Mouse (Mus musculus) adrenal gland, adult 18-20 months (tissue): ENCODE data around the gene Hhip. TPM values are rescaled to one million over a fixed set of nuclear protein-coding genes. Genes with fewer than 3 reads are reported as not detected.
"Not testable (repeated sequence)": the region's sequence is repeated elsewhere in the genome, so short reads cannot be mapped to it uniquely, and the experiment has no call there.

Experiments used
- DNase-seq, 2 experiments: peaks; one replicate each; pipeline ENCODE4 v3.0.0; 2021 to 2022; ENCODE audit warnings: low spot score in 2 of 2
- total RNA-seq, 2 experiments: library from RNA; stranded (reverse); gene quantifications; 1 replicate in 1 of 2; 2 replicates in 1 of 2; pipeline ENCODE4 v1.2.3; 2021

Gene Hhip
- total RNA-seq, 2 experiments from 2014 or later, result 3.9 to 7.3 TPM

DNA sequence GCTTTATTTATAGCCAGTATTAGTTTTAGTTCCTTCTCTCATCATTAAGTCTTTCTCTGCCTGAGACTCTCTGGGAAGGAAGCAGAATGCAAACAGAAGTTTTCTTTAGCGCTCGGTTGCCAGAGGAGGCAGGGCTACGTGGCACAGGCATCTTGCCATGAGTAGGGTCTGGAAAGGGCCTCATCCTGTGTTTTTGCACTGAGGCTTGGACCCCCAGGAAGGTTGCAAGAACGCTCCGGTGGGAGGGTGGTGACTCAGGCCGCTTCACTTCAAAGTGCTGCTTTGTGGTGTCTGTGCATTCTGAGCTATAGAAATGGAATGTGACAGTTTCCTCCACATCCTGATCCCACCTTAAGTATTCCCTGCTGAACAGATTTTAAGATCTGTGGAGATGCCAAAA, 62.7 kb downstream of the Hhip start:
- no peak for DNase-seq

DNA sequence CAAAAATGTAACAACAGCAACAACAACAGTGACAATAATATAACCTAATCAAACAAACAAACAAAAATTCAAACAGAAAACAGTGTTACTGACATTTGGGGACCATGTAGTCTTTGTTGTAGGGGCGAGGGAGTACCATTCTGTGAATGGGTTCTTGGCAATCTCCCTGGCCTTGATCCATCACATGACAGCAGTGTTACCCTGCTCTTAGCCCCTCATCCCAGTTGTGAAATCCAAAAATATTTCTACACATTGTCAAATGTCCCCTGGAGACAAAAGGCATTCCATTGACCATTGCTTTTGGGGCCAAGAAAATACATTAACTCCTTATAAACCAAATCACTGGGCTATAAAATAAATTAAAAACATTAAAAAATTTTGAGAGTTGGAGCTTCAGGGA, 64.3 kb downstream of the Hhip start:
- no peak for DNase-seq

DNA sequence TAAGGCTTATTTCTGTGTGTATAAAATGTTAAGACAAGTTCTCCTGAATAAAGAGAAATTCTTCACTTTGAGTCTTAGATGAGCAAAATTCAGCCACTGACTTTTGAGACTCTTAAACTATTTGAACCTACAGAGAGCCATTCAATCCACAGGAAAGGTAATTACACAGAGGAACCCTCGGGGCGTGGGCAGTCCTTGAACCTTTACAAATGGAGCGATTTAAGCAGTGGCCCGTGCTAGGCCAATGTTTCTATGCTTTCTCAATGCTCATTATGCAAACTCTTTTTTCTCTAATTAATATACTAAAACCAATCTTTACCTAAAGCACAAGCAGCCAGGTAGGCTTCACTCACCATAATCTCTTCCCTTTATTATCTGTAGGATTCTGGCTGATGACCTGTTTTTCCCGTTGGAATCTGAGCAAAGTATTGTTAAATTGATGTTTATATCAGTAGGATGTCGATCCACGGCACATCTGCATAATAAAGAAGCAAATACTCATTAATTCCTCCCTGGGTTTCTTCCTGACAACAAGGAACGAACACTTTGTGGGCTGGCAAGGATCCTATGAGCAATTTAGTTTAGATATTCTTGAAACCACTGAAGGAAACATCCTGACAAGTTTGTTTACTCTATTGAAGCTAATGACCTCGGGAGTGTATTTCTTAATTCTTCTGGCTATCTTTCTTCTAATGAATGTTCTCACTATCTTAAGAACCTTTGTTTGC, 65.5 kb downstream of the Hhip start:
- DNase-seq, result no peak

GRCm38 (mm10) chr8:79991420-79991819, 66.4 kb downstream of the Hhip start:
- not testable (repeated sequence) for DNase-seq

- no peak for DNase-seq
These were observed 72.9 kb downstream of the Hhip start for GRCm38 (mm10) chr8:79984946-79985345.

DNA sequence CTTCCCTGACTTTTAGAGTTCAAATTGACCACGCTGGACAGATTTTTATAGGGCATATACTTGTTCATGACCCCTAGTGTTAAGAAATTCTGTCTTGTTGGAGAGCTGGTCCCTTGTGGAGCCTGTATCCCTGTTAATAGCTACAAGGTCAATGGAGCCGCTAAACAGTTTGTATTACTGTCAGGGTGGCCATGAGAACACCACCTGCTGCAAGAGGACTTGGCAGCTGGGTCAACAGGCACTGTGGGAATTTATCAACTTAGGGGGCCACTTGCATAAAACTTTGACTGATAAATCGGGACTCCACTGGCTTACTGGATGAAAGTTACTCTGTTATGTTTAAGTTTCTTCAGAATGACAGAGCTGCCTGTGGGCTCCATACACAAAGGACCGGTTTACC, 75.7 kb downstream of the Hhip start:
- no peak for DNase-seq

GRCm38 (mm10) chr8:79966159-79966558, 91.6 kb downstream of the Hhip start:
- no peak for DNase-seq

DNA sequence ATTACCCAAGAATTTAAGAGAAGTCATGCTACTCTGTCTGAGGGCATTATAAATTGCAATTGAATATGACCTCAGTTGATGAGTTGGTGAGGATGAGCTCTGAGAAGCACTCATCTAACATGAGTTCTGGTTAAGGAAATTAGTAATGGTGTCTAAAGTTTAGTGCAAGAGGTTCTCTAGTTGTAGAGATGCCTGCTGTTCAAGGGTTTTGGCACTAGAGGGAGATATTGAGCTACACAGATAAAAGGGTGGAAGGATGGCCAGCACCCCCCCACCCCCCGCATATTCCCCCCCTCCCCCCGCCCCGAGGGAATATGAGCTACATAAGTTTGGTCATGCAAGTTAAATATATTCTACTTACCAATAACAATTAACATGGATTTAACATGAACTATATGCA, 104.9 kb downstream of the Hhip start:
- DNase-seq, result no peak

DNA sequence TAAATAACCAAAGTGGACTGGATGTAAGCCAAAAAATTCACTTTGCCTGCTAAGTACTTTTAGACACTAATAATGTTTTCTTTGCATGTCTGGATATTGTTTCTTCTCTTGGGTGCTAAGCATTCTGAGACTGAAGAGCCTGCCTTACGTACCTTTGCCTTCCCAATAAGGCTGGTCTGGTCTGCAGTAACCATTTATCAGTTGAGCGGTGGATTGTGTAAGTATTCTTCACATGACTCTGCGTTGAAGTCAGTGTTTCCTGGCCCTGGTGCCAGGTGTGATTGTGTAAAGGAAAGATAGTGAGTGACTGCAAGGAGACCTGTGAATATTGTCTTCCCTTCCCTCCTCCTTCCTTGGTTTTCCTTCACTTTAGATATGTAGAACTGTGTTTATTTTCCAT, 107.4 kb downstream of the Hhip start:
- no peak for DNase-seq

DNA sequence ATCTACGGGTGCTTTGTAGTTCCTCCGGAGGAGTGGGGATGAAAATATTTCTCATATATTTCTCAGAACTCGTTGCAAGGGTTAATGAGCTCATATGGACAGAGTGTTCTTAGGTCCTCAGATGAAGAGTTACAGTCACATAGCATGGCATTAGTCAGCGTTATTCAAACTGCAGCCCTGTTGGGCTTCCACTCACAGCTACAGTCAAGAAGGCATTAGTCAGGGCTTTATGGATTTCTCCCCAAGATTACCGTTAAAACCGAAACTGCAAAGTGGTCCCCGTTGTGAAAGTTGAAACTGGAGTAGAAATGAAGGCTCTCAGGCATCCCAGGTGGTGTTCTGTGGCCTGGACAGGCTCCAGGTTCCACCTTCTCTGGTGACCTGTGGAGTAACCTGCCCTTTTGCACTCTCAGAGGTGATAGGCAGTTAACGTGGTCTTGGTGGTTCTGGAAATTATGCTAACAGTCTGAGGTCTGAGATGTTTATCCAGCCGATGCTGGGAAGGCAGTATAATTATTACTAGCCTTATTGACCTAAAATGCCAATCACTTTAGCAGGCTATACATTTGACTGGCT, 112.2 kb downstream of the Hhip start:
- DNase-seq, result no peak

DNA sequence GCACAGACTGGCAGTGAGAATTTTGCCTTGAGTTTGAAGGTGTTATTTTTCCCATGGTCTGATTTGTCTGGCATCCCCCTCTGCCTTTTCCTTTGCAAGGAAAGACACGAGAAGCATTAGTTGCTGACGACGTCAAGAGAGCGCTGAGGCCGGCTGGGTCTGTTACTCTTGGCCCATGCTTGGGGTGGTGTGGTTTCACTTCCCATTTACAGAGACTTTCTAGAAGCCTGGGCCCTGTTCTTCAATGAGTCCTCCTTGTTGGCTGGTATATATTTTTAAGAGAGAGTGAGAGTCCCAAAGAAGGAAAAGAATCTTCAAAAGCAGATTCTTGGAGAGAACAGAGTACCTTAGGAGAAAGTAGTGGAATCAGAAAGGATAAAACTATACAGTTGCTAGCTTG, 116.7 kb downstream of the Hhip start:
- no peak for DNase-seq

GRCm38 (mm10) chr8:79936856-79937445, 120.9 kb downstream of the Hhip start:
- no peak for DNase-seq

DNA sequence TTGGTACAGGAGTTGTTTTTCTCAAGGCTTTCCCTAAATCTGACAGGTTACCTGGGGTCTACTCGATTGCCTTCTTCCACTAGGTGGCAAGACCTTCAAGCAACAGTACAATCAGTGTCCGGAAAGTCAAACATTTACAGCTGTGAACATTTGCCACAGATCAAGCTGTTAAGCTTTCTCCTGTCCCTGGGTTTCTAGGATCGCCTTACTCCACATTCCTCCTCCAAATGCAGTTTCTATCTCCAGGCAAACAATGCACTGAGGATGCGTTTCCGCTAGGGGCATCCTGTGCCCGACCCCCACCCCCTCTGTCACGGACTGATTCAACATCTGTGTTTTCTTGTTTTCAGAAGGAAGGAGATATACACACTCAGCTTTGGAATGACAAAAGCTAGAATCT, 122.0 kb downstream of the Hhip start:
- no peak for DNase-seq

- DNase-seq, result no peak
These were observed 128.6 kb downstream of the Hhip start for GRCm38 (mm10) chr8:79929202-79929601.

DNA sequence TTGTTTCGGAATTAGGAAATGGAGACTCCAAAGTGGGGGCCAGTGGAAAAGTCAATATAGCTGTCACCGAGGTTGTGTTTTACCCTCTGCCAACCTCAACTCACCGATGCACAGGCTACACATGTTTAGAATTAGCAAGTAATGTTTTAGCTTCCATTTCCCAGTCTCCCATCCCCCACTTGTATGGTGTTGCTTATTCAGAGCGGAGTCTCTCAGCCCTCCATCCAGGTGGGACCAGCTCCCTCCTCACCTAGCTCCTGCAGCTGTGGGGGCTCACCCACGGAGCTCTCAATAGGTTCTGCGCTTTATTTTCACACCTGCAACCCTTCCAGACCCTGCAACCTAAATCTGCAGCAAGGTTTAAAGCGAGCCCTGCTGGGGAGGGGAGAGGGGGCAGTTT, 140.6 kb downstream of the Hhip start:
- no peak for DNase-seq
